Mouse (Mus musculus): Measurements from ENCODE around the gene Olfml2b. TPM values are rescaled to one million over a fixed set of nuclear protein-coding genes. Genes with fewer than 3 reads are reported as not detected.
A peak's percentile ranks its signal among the peaks of the same experiment; 100 is the strongest.

Gene Olfml2b
- total RNA-seq, 1 experiment from 2014 or later = 0.27 TPM

GRCm38 (mm10) chr1:170718133-170718810 is 73.9 kb downstream of the Olfml2b start:
- ATAC-seq (replicated peaks; ENCODE audit: low read depth, poor library complexity, severe bottlenecking) = peak; percentile 83

- ATAC-seq (replicated peaks; ENCODE audit: low read depth, poor library complexity, severe bottlenecking) = no peak
Measured at GRCm38 (mm10) chr1:170721560-170721959, 77.2 kb downstream of the Olfml2b start.

GRCm38 (mm10) chr1:170728524-170728923 is 84.2 kb downstream of the Olfml2b start:
- ATAC-seq (replicated peaks; ENCODE audit: low read depth, poor library complexity, severe bottlenecking) = no peak

GRCm38 (mm10) chr1:170729267-170729962 is 85.1 kb downstream of the Olfml2b start:
- ATAC-seq (replicated peaks; ENCODE audit: low read depth, poor library complexity, severe bottlenecking) = no peak

- no peak; the same call in 1 of the 2 replicates for ATAC-seq (replicated peaks; ENCODE audit: low read depth, poor library complexity, severe bottlenecking)
Measured at GRCm38 (mm10) chr1:170731865-170732595, 87.7 kb downstream of the Olfml2b start.

Other genes with a start within 250 kb of the Olfml2b start
- gene Nos1ap, start 54.7 kb upstream of the Olfml2b start, total RNA-seq (2017) = 9.5 and 13.7 TPM in 2 replicates
- 19.8 and 28.6 TPM in 2 replicates for gene Atf6, start 223.2 kb downstream of the Olfml2b start, total RNA-seq (2017)
- gene Gm26620, start 240.5 kb downstream of the Olfml2b start, total RNA-seq (2017) = not detected in 2 replicates
- gene Dusp12, start 241.0 kb downstream of the Olfml2b start, total RNA-seq (2017) = 10.3 and 11.9 TPM in 2 replicates

All from common myeloid progenitor, adult 5-6 weeks (primary cell).